Mouse (Mus musculus): Measurements from ENCODE around the gene Abhd11. TPM values are rescaled to one million over a fixed set of nuclear protein-coding genes. Genes with fewer than 3 reads are reported as not detected.
"Not testable (repeated sequence)": the region's sequence is repeated elsewhere in the genome, so short reads cannot be mapped to it uniquely, and the experiment has no call there.

Gene Abhd11
- total RNA-seq (2021) = 10 to 100 TPM; 51.2 to 60.6 TPM
- long read RNA-seq, experiment 1, transcript Abhd11-206 (5 exons, 1,473 nt) = minor isoform, 6 of 67 reads
- long read RNA-seq, experiment 1, transcript Abhd11-201 (6 exons, 1,493 nt) = major isoform, 46 of 67 reads
- long read RNA-seq, experiment 1, partial matches to known transcripts = 4 of 67 reads
- long read RNA-seq, experiment 1, other reads (novel, unspliced or antisense) = 6 of 67 reads
- long read RNA-seq, experiment 2, transcript Abhd11-206 (5 exons, 1,473 nt) = minor isoform, 6 of 68 reads
- long read RNA-seq, experiment 2, transcript Abhd11-201 (6 exons, 1,493 nt) = major isoform, 58 of 68 reads
- long read RNA-seq, experiment 2, partial matches to known transcripts = 1 of 68 reads
- long read RNA-seq, experiment 2, other reads (novel, unspliced or antisense) = 3 of 68 reads

GRCm38 (mm10) chr5:135008671-135009589 is at the start of gene Abhd11:
TSS of gene Abhd11 (plus strand) at chr5:135009152.
- peak; percentile 93 for DNase-seq

DNA sequence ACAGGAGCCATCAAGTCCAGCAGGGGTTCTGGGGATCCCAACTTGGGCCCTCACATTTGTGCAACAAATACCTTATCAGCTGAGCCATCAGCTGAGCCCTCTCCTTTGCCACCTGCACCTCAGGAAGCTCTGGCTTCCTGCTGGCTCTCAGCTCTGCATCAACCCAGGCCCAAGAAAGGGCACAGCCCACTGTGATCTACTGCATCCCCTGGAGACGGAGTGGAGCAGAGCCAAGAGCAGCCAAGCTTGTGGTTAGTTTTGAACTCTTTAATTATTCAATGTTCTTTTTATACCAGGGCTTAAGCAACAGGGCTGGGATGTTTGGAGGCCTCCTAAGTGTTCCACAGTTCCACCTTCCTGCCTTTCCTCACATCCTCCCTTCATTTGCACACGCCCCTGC is 48.5 kb upstream of the Abhd11 start:
- no peak for DNase-seq

DNA sequence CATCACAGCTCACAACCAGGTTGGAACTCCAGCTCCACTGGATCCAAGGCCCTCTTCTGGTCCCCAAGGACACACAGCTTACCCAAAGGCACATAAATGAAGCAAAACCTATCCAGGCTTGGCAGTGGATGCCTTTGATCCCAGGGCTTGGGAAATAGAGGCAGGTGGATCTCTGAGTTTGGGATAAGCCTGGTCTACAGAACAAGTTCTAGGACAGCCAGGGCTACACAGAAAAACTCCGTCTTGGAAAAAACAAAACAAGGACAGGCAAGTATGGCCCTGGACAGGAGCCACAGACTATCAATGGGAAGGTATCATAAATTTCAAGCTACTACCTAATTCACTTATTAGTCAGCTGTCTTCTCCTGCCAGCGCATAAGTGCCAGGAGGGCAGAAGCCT is 47.4 kb upstream of the Abhd11 start:
- DNase-seq = no peak

DNA sequence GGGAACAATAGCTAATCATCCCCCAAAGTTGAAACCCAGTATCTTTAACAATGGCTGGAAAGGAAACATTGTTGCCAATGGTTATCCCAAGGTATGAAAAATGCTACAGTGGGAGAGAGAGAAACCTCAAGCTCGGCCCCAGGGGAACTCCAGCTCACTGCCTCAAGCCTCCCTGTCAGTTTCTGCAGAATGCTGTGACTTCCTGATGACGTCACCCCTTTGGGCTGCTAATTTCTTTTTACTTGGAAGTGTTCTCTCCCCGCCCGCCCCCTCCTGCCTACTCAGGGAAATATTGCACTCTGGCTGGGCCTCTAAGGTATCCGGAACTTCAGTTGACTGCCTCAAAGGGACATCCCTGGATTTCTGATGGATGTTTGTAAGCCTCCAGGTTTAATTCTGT is 45.4 kb upstream of the Abhd11 start:
- DNase-seq = no peak

DNA sequence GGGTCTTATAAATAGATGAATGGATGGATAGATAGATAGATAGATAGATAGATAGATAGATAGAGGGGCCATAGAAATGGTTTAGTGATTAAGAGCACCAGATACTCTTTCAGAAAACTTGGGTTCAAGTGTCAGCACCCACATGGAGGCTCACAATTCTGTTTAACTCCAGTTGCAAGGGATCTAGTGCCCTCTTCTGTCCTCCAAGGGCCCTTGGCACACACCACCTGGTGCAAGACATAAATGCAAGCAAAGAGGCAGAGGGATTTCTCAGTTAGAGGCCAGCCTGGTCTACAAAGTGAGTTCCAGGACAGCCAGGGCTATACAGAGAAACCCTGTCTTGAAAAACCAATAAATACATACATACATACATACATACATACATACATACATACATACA is 44.3 kb upstream of the Abhd11 start:
- DNase-seq = not testable (repeated sequence)

DNA sequence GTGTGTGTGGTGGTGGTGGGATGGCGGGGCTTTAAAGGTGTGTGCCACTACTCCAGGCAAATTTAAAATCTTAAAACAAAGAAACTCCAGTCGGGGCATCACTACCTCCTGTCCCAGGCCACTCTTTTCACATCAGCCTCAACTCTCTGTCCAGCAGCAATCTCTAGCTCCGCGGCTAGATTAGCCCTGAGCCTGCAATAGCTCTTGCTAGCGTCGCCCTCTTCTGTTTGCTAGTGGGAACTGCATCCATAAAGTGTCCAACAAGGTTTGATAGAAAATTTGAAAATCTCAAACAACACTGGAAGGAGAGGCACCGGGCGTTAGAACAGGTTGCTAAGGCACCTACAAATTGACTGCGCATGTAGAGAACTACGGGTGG is 43.5 kb upstream of the Abhd11 start:
- DNase-seq = peak; percentile 70

DNA sequence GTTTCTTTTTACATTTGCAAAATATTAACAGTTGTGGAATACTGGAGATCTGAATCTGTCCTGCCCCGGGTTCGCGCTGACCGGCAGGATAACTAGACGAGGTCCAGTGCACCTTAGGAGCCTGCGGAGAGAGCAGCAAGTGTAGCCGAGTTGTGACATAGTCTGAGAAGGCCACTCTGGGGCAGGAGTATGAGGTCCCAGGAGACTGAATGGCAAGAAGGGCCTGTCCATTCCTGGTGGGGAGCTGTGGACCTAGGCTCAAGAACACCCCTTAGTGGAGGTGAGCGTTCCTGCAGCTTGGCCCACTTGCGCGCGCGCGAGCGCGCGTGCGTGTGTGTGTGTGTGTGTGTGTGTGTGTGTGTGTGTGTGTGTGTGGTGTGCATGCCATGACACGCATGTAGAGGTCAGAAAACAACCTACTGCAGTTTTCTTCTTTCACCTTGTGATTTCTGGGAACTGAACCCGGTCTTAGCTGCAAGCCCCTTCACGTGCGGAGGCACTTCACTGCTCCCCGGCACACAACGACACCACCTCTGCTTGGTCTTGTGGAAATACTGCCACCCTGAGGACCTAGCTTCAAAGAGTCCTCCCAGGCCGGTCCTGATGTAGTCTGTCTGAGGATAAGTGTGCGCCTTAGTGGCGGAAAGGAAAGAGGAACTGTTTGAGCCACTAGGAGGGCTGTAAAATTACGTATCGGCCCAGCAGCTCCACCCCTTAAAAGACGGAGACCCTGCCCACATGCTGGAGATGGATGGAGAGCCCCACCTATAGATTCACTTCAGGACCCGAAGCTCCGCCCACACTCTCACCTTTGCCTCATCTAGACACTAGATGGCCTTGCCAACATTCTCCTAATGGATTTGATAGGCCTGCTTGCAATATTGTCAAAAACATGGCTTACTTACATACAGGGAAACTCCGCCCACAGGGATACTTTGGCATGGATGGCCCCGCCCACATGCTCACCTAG is 42.8 kb upstream of the Abhd11 start:
- DNase-seq = no peak

- no peak for DNase-seq
Observed at GRCm38 (mm10) chr5:134967164-134967944, 41.6 kb upstream of the Abhd11 start.

GRCm38 (mm10) chr5:134970671-134971070 is 38.3 kb upstream of the Abhd11 start:
- DNase-seq = no peak

DNA sequence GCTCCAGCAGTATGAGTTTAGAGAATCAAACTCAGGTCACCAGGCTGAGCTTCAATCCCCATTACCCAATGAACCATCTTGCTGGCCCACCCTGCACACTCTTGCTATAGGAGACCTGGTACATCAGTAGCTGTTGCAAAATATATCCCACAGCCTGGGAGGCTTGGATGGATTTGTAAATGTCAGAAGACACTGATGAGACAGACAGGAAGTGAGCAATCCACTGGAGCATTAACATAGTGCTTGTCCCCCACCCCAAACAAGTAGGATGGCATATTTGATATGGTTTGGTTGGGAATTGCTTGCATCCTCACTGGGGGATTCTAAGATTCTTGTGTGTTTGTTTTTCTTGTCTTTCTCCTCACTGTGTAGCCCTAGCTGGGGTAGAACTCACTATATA is 35.9 kb upstream of the Abhd11 start:
- DNase-seq = no peak

- DNase-seq = no peak
Observed at GRCm38 (mm10) chr5:134973526-134973925, 35.4 kb upstream of the Abhd11 start.

- no peak for DNase-seq
Observed at GRCm38 (mm10) chr5:134974294-134974693, 34.7 kb upstream of the Abhd11 start.

DNA sequence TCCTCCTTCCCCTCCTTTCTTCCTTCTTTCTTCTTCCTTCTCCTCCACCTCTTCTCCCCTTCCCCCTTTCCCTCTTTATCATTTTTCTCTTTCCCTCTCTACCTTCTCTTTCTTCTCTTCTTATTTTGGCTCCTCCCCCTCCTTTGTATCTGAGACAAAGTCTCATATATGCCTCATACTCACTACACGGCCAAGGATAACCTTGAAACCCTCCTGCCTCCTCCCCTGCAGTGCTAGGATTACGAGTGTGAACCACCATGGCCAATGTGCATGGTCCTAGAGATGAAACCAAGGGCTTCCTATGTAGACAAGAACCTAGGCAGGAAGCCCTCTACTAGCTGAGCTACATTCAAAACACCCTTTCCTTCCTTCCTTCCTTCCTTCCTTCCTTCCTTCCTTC is 34.0 kb upstream of the Abhd11 start:
- no peak for DNase-seq

GRCm38 (mm10) chr5:134976164-134976563 is 32.8 kb upstream of the Abhd11 start:
- no peak for DNase-seq

DNA sequence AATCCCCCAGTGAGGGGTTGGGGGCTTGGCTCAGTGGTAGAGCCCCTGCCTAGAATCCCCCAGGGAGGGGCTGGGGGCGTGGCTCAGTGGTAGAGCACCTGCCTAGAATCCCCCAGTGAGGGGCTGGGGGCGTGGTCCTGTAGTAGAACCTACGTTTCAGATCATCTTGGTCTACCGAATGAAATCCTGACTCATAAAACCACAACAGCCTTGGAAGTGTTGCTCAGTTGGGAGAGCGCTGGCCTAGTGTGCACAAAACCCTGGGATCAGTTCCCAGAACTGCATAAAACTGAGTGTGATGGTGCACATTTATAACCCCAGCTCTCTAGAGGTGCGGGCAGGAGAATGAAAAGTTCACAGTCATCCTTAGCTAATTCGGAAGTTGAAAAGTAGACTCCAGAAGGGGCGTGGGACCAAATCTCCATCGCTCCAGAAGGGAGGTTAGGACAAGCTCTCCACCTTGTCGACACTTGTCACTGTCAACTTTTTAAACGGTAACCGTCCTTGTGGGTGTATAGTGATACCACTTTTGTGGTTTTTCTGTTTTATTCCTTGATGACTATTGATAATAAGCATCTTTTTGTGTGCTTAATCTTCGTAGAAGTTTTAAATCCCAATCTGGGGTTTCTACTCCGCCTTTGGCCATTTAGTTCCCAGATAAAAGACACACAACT is 32.2 kb upstream of the Abhd11 start:
- DNase-seq = no peak

DNA sequence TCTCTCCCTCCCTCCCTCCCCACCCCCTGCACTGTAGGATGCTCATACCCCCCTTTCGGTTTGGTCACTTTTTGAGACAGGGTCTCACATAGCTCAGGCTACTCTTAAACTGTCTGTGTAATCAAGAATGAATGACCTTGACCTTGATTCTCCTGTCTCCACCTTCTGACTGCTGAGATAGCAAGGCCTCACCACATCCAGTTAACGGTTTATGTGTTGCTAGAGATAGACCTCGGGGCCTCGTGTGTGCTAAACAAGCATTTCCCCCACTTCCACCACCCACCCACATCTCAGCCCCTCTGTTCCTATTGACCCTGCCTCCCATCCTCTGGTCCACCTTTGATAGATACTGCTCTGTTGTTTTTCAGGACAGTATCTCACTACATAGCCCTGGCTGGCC is 31.1 kb upstream of the Abhd11 start:
- DNase-seq = no peak

DNA sequence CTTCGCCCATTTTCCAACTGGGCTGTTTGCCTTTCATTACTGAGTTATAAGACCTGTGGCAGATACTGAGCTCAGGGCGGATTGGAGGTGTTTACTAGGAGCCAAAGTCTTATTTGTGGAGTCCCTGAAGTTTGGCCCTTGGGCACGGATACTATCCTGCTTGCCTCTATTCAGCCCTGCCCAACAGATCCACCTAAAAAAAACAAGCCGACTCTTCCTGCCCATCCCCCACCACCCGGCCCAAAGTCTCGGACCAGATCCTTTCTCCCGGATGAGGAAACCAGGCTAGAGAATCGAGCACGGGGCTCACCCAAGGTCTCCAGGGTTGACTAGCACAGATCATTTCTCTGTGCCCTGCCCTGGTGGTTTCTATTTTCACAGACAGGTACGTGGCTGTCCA is 27.8 kb upstream of the Abhd11 start:
- DNase-seq = no peak

- no peak for DNase-seq
Observed at GRCm38 (mm10) chr5:134983111-134983510, 25.8 kb upstream of the Abhd11 start.

DNA sequence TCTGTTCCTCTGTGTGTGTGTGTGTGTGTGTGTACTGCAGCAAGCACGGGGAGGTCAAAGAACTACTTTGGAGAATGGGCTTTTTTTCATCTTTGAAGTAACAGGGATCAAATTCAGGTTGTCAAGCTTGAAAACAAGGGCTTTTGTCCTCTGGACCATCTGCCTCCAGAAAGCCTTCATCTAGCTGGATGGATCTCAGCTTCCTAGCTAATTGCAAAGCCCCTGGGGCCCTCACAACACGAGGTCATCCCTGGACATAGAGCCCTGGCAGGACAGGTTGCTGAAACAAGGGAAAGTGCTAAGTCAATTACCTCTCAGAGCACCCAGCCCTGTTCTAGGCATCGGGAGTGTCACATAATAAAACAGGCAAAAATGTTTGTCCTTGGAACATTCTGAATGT is 25.2 kb upstream of the Abhd11 start:
- DNase-seq = no peak

- peak; percentile 28 for DNase-seq
Observed at GRCm38 (mm10) chr5:134985633-134986297, 23.2 kb upstream of the Abhd11 start, which contains the start of gene Cldn3. TSS of gene Cldn3 (plus strand) at chr5:134986214.
